Mouse (Mus musculus): ENCODE results near the gene Radil. TPM values are rescaled to one million over a fixed set of nuclear protein-coding genes. Genes with fewer than 3 reads are reported as not detected.

The Radil gene
- polyA plus RNA-seq, 1 experiment from 2014 or later = 20.1 TPM

DNA sequence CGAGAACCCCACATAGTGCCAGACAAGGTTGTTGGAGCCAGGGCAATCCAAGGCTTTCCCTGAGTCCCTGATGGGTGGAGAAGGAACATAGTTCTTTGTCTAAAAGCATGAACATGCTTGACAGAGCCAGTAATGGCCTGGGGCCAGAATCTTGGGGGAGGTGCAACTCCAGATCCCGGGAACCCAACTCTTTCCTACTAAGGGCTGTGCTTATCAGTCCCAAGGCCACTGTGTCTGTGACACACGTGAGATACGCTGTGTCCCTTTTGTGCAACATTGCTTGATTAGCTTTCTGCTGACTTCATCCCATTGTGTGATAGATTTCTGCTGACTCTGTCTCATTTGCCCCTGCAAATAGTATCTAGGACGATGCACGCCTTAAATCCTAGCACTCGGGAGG is 25.9 kb upstream of the Radil start:
- no peaks in the 10 kb centered on the region for H3K27me3 ChIP-seq (ENCODE audit: control insufficient read depth, insufficient read depth, low read length)
- no peak overlapping the region for H3K9ac ChIP-seq (replicated peaks; ENCODE audit: low read depth, low read length)
- H3K9me3 ChIP-seq (ENCODE audit: control insufficient read depth, low read length) = 0 out of 2 replicates have a peak, but pooled peaks cover 2% of the 10 kb centered on the region
- H3K4me3 ChIP-seq (ENCODE audit: low read depth, low read length) = no peak overlapping the region
- no peak overlapping the region for H3K4me2 ChIP-seq (ENCODE audit: low read depth, low read length)
- no peaks in the 10 kb centered on the region for H3K36me3 ChIP-seq (ENCODE audit: control insufficient read depth, insufficient read depth, low read length)
- H3K27ac ChIP-seq (ENCODE audit: low read depth, low read length) = no peak overlapping the region
- 0 out of 2 replicates have a peak, but pooled peaks cover 2% of the 10 kb centered on the region for H3K4me1 ChIP-seq (ENCODE audit: control insufficient read depth, insufficient read depth, low read length)
- no peak for ATAC-seq (ENCODE audit: low read depth)
- 77% methylated on average over 7 of the region's 7 CpGs for WGBS

DNA sequence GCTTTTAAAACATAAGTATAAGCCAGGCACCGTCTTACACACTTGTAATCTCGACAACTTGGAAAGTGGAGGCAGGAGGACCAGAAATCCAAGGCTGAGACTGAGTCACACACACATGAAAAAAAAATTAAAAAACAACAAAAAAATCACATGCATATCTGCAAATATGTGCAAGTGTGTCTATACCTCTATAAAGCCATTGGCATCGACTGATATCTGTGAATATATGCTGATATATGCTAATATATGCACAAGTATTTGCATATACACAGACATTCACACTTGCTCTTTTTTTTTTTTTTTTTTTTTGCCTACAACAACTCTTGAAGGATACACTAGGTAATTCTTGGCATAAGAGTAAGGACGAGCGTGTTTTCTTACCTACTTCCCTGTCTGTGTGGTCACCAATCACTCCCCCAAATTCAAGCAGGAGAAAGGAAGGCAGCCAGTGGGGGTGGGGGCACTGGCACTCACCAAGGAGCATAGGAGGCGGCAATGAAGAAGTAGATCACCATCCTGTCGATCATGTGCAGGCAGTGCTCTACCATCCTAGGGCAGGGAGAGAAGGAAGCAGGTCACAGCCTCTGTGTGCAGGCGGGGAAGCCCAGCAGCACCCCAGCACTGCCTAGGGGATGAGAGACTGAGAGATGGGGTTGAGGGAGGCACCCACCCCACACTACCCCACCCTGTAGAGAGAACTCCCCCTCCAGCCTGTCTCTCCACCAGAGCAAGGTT is 23.6 kb upstream of the Radil start:
- no peak overlapping the region for H3K27ac ChIP-seq (ENCODE audit: low read depth, low read length)
- H3K4me2 ChIP-seq (ENCODE audit: low read depth, low read length) = no peak overlapping the region
- H3K4me1 ChIP-seq (ENCODE audit: control insufficient read depth, insufficient read depth, low read length) = no peaks in the 10 kb centered on the region
- no peak overlapping the region for H3K4me3 ChIP-seq (ENCODE audit: low read depth, low read length)
- no peaks in the 10 kb centered on the region for H3K36me3 ChIP-seq (ENCODE audit: control insufficient read depth, insufficient read depth, low read length)
- 80% methylated on average over 8 of the region's 8 CpGs for WGBS
- H3K9me3 ChIP-seq (ENCODE audit: control insufficient read depth, low read length) = 0 out of 2 replicates have a peak, but pooled peaks cover 2% of the 10 kb centered on the region
- no peak overlapping the region for H3K9ac ChIP-seq (replicated peaks; ENCODE audit: low read depth, low read length)
- ATAC-seq (ENCODE audit: low read depth) = no peak
- no peaks in the 10 kb centered on the region for H3K27me3 ChIP-seq (ENCODE audit: control insufficient read depth, insufficient read depth, low read length)

DNA sequence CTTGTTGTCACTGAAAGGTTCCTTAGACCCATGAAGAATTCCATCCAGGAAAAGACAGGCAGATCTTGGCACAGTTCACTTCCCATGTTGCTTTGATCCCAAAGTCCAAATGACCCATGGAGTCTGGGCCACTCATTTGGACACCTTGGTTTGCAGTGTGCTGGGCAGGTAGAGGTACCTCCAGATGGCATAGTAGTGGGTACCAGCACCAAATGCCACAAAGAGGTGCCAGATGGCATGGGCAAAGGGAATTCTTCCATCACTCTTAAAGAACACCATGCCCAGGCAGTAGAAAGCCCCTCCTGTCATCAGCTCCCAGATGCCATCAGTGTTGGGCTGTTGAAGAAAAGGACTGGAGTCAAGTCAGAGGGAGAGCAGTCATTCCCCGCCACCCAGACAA is 13.7 kb upstream of the Radil start:
- Histone ChIP-seq H3K4me2 (ENCODE audit: low read depth, low read length) (no peak overlapping the region), H3K4me1 (ENCODE audit: control insufficient read depth, insufficient read depth, low read length) (no peaks in the 10 kb centered on the region), H3K27me3 (ENCODE audit: control insufficient read depth, insufficient read depth, low read length) (no peaks in the 10 kb centered on the region), H3K9ac (replicated peaks; ENCODE audit: low read depth, low read length) (no peak overlapping the region), H3K36me3 (ENCODE audit: control insufficient read depth, insufficient read depth, low read length) (no peaks in the 10 kb centered on the region), H3K27ac (ENCODE audit: low read depth, low read length) (no peak overlapping the region), H3K4me3 (ENCODE audit: low read depth, low read length) (no peak overlapping the region), H3K9me3 (ENCODE audit: control insufficient read depth, low read length) (no peaks in the 10 kb centered on the region)
- WGBS = 94% methylated on average over 1 of the region's 1 CpGs
- ATAC-seq (ENCODE audit: low read depth) = no peak

DNA sequence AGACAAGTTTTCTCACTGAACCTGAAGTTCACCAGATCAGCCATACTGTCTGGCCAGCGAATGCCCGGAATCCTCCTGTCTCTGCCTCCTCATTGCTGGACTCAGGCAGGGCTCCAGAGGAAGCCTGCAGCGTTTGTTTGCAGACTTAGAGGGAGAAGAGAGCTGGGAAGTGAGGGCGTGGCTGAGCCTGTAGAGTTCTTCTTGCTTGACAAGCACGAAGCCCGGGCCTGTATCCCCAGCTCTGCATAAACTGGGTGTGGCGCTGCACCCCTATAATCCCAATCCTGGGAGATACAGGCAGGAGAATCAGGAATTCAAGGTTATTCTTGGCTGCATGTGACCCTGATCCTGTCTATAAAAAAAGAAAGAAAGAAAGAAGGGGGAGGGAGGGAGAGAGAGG is 9.4 kb upstream of the Radil start:
- no peaks in the 10 kb centered on the region for H3K4me1 ChIP-seq (ENCODE audit: control insufficient read depth, insufficient read depth, low read length)
- H3K9ac ChIP-seq (replicated peaks; ENCODE audit: low read depth, low read length) = no peak overlapping the region
- WGBS = 57% methylated on average over 7 of the region's 7 CpGs
- H3K27me3 ChIP-seq (ENCODE audit: control insufficient read depth, insufficient read depth, low read length) = no peaks in the 10 kb centered on the region
- H3K4me3 ChIP-seq (ENCODE audit: low read depth, low read length) = no peak overlapping the region
- H3K27ac ChIP-seq (ENCODE audit: low read depth, low read length) = no peak overlapping the region
- H3K9me3 ChIP-seq (ENCODE audit: control insufficient read depth, low read length) = no peaks in the 10 kb centered on the region
- H3K4me2 ChIP-seq (ENCODE audit: low read depth, low read length) = no peak overlapping the region
- no peaks in the 10 kb centered on the region for H3K36me3 ChIP-seq (ENCODE audit: control insufficient read depth, insufficient read depth, low read length)
- no peak for ATAC-seq (ENCODE audit: low read depth)

DNA sequence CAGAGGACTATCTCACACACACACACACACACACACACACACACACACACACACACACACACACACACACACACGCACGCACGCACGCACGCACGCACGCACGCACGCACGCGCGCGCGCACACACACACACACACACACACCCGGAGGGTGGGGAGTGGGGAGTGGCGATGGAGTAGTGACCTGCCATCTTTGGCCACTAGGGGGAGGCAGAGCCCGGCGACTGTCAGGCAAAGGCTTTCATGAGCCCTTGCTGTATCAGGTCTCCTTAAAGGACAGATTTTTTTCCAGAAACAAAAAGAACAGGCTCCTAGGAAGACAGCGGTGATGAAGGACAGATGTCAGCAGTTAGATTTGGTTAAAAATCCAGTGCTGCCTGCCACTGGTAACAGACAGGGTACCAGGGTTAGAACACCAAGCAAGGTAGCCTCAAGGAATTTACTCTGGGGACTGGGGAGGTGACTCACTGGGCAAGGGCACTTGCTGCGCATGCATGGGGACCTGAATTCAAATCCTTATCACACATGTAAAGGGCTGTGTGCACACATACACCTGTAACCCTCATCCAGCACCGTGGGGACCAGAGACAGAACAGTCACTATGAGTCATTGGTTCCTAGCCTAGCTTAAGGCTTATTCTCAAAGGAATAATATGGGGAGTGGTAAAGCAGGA is 6.6 kb upstream of the Radil start:
- no peak overlapping the region for H3K9ac ChIP-seq (replicated peaks; ENCODE audit: low read depth, low read length)
- H3K4me2 ChIP-seq (ENCODE audit: low read depth, low read length) = no peak overlapping the region
- H3K27ac ChIP-seq (ENCODE audit: low read depth, low read length) = no peak overlapping the region
- no peak overlapping the region for H3K4me3 ChIP-seq (ENCODE audit: low read depth, low read length)
- H3K36me3 ChIP-seq (ENCODE audit: control insufficient read depth, insufficient read depth, low read length) = no peaks in the 10 kb centered on the region
- peak; percentile 81; the same call in 1 of the 2 replicates for ATAC-seq (ENCODE audit: low read depth)
- H3K9me3 ChIP-seq (ENCODE audit: control insufficient read depth, low read length) = no peaks in the 10 kb centered on the region
- H3K27me3 ChIP-seq (ENCODE audit: control insufficient read depth, insufficient read depth, low read length) = no peaks in the 10 kb centered on the region
- H3K4me1 ChIP-seq (ENCODE audit: control insufficient read depth, insufficient read depth, low read length) = no peaks in the 10 kb centered on the region
- 28% methylated on average over 21 of the region's 21 CpGs for WGBS

DNA sequence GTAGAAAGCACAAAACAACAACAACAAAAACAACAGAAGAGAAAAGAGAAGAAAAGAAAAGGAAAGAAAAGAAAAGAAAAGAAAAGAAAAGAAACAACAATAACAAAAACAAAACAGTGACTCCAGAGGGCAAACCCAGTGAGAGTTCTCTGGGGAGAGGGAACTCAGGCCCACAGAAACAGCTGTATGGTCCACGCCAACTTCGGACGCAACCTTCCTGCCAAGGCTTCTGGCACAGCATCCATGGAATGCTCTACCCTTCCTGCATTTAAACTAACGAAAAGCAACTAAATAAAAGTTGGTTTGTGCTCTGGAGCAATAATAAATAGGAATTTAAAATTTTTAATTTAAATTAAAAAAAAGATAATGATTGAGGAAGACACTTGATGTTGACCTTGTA is 5.8 kb upstream of the Radil start:
- H3K4me2 ChIP-seq (ENCODE audit: low read depth, low read length) = no peak overlapping the region
- WGBS = 91% methylated on average over 4 of the region's 4 CpGs

DNA sequence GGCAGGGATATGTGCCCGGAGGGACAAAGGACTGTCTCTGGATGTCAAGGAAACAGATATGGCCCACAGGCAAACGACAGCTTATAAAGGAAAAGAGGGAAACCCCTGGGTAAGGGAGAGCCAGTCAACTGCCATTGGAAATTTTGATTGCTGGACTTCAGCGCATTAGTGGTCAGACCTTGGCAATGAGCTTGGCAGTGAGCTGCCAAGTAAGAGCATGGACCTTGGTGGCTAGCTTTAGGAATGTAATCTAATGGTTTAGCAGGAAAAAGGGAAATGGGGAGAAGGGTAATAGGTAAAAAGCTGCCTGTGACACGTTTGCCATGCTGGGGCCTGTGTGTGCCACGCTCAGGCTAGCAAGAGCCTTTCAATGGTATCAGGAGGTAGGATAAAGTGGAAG is 5.0 kb upstream of the Radil start:
- Histone ChIP-seq H3K36me3 (ENCODE audit: control insufficient read depth, insufficient read depth, low read length) (no peaks in the 10 kb centered on the region), H3K27me3 (ENCODE audit: control insufficient read depth, insufficient read depth, low read length) (no peaks in the 10 kb centered on the region), H3K4me3 (ENCODE audit: low read depth, low read length) (no peak overlapping the region), H3K4me2 (ENCODE audit: low read depth, low read length) (no peak overlapping the region), H3K9ac (replicated peaks; ENCODE audit: low read depth, low read length) (no peak overlapping the region), H3K4me1 (ENCODE audit: control insufficient read depth, insufficient read depth, low read length) (no peaks in the 10 kb centered on the region), H3K27ac (ENCODE audit: low read depth, low read length) (no peak overlapping the region), H3K9me3 (ENCODE audit: control insufficient read depth, low read length) (no peaks in the 10 kb centered on the region)
- ATAC-seq (ENCODE audit: low read depth) = no peak
- 80% methylated on average over 5 of the region's 5 CpGs for WGBS

More for the DNA sequence above, 5.8 kb upstream of the Radil start:
- Histone ChIP-seq H3K9ac (replicated peaks; ENCODE audit: low read depth, low read length) (no peak overlapping the region), H3K9me3 (ENCODE audit: control insufficient read depth, low read length) (no peaks in the 10 kb centered on the region), H3K4me3 (ENCODE audit: low read depth, low read length) (no peak overlapping the region), H3K4me1 (ENCODE audit: control insufficient read depth, insufficient read depth, low read length) (no peaks in the 10 kb centered on the region), H3K27ac (ENCODE audit: low read depth, low read length) (no peak overlapping the region), H3K36me3 (ENCODE audit: control insufficient read depth, insufficient read depth, low read length) (no peaks in the 10 kb centered on the region), H3K27me3 (ENCODE audit: control insufficient read depth, insufficient read depth, low read length) (no peaks in the 10 kb centered on the region)
- no peak for ATAC-seq (ENCODE audit: low read depth)

DNA sequence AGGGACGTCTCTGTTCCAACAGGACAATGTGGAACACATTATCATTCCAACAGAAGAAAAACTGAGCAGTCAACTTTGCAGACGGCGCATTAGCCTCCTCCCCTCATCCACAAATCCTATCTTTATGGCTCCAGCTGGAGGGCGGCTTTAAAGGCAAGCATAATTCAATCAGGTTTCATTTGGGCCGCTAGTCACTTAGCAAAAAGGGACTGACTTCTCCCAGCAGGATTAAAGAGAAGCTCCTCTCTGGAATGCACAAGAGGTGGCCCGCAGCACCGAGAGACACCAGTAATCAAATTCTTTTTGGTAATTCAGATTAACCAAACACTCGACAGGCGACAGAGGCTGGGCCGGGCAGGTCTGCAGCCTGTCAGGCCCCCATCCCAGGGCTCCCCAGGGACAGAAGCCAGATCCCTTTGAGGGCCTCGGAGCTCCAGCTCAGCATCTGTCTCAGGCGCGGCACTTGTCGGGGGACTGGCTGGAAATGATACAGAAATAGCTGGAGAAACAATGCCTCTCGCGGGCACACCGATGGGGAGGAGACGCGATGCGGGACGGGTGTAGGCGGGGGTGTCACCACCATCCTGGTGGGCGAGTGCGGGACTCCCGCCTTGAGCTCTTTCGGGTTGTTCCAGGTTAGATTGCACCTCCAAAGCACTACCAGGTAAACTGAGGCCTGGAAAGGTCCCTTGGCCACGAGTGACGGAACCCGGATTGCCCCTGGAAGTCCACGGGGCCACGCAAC is 765 bp downstream of the Radil start:
- Histone ChIP-seq H3K9me3 (ENCODE audit: control insufficient read depth, low read length) (no peaks in the 10 kb centered on the region), H3K4me2 (ENCODE audit: low read depth, low read length) (peak overlapping the region; percentile 92), H3K27ac (ENCODE audit: low read depth, low read length) (peak overlapping the region; percentile 46; the same call in 1 of the 2 replicates), H3K9ac (replicated peaks; ENCODE audit: low read depth, low read length) (peak overlapping the region; percentile 72), H3K4me1 (ENCODE audit: control insufficient read depth, insufficient read depth, low read length) (peaks cover 15% of the 10 kb centered on the region), H3K4me3 (ENCODE audit: low read depth, low read length) (peak overlapping the region; percentile 69), H3K27me3 (ENCODE audit: control insufficient read depth, insufficient read depth, low read length) (no peaks in the 10 kb centered on the region), H3K36me3 (ENCODE audit: control insufficient read depth, insufficient read depth, low read length) (no peaks in the 10 kb centered on the region)
- ATAC-seq (ENCODE audit: low read depth) = peak; percentile 36
- under 1% methylated on average over 30 of the region's 31 CpGs for WGBS

DNA sequence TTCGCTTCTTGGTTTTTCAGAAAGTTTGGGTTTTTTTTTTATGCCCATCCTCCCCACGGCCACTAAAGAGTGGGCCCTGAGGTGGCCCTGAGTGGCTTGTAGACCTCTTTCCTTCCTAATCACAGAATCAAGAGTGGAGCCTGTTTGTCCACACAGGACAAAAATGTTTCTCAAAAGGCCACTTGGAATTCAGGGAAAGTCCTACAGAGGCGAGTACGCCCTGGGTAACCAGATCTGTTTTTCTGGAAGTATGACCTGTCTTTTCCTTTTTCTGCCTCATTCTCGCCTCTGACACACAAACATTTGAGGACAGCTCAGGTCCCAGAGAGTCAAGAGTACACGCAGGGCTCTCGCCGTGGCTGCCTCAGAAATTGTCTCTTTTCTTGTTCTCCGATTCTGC is 1.5 kb downstream of the Radil start:
- ATAC-seq (ENCODE audit: low read depth) = no peak
- Histone ChIP-seq H3K27me3 (ENCODE audit: control insufficient read depth, insufficient read depth, low read length) (no peaks in the 10 kb centered on the region), H3K4me3 (ENCODE audit: low read depth, low read length) (no peak overlapping the region), H3K4me2 (ENCODE audit: low read depth, low read length) (peak overlapping the region; percentile 92), H3K9me3 (ENCODE audit: control insufficient read depth, low read length) (no peaks in the 10 kb centered on the region), H3K36me3 (ENCODE audit: control insufficient read depth, insufficient read depth, low read length) (no peaks in the 10 kb centered on the region), H3K9ac (replicated peaks; ENCODE audit: low read depth, low read length) (no peak overlapping the region; the same call in 1 of the 2 replicates), H3K4me1 (ENCODE audit: control insufficient read depth, insufficient read depth, low read length) (peaks cover 15% of the 10 kb centered on the region), H3K27ac (ENCODE audit: low read depth, low read length) (no peak overlapping the region)
- WGBS = 34% methylated on average over 9 of the region's 9 CpGs

All from neural tube, embryonic 14.5 days (tissue).